Mouse (Mus musculus) liver, postnatal 0 days (tissue): ENCODE data around the gene Hc. TPM values are rescaled to one million over a fixed set of nuclear protein-coding genes. Genes with fewer than 3 reads are reported as not detected.

Experiments
- ATAC-seq: fragments of 200-750 bp; cut with Nextera tagmentation; 2 replicates; pipeline ENCODE4 v1.8.0; 2017; ENCODE audit warnings: mild to moderate bottlenecking, moderate library complexity
- DNase-seq: peaks from one replicate; pipeline ENCODE4 v3.0.0-alpha.2; 2016
- H3K27ac ChIP-seq: fragments of 300-500 bp; sonication (generic); 2 replicates; pipeline ENCODE4 v1.5.1; 2014; ENCODE audit warnings: antibody characterized with exemption, moderate library complexity, mild to moderate bottlenecking, low read depth
- H3K27me3 ChIP-seq: fragments of 300-500 bp; sonication (generic); 2 replicates; pipeline ENCODE4 v1.6.1; 2014; ENCODE audit warnings: low read length, control low read depth, mixed read lengths; ENCODE audit not compliant: insufficient read depth
- H3K36me3 ChIP-seq: fragments of 300-500 bp; sonication (generic); replicated peaks from 2 replicates; pipeline ENCODE4 v1.6.1; 2014; ENCODE audit warnings: mild to moderate bottlenecking, control low read depth, low read length, moderate library complexity, mixed read lengths; ENCODE audit not compliant: insufficient read depth
- H3K4me1 ChIP-seq: fragments of 300-500 bp; sonication (generic); 2 replicates; pipeline ENCODE4 v1.6.1; 2014; ENCODE audit warnings: antibody characterized with exemption, mild to moderate bottlenecking, control low read depth; ENCODE audit not compliant: insufficient read depth
- H3K4me2 ChIP-seq: fragments of 300-500 bp; sonication (generic); 2 replicates; pipeline ENCODE4 v1.6.1; 2014; ENCODE audit warnings: low read depth, mild to moderate bottlenecking, low read length, moderate library complexity, mixed read lengths
- H3K4me3 ChIP-seq: fragments of 300-500 bp; sonication (generic); 2 replicates; pipeline ENCODE4 v1.5.1; 2014; ENCODE audit warnings: low read depth, low read length
- H3K9ac ChIP-seq: fragments of 300-500 bp; sonication (generic); replicated peaks from 2 replicates; pipeline ENCODE4 v1.6.1; 2014; ENCODE audit warnings: mild to moderate bottlenecking, moderate library complexity
- H3K9me3 ChIP-seq: fragments of 300-500 bp; sonication (generic); 2 replicates; pipeline ENCODE4 v1.6.1; 2016; ENCODE audit warnings: mild to moderate bottlenecking, control low read depth, low read length, mixed read lengths
- CTCF ChIP-seq: sonication (generic); IDR thresholded peaks from 2 replicates; pipeline ENCODE4 v1.5.1; 2016; ENCODE audit warnings: antibody characterized with exemption, low read depth
- EP300 ChIP-seq: IDR thresholded peaks from 2 replicates; pipeline ENCODE4 v1.6.1; 2016; ENCODE audit warnings: antibody characterized with exemption, low read depth, mild to moderate bottlenecking
- WGBS: fragments of 180-500 bp; shearing (Covaris S2); extraction: QIAGEN DNeasy Blood & Tissue Kit; methylation state at CpG from one replicate; pipeline ENCODE4 v1.1.7; 2014; ENCODE audit not compliant: insufficient replicate concordance; 5-methylcytosine and 5-hydroxymethylcytosine counted together
- polyA plus RNA-seq: library from polyadenylated mRNA; unstranded; fragments of >200 nt; fragmentation: Nextera tagmentation; extraction: Ambion mirVana; gene quantifications from 2 replicates; pipeline ENCODE4 v1.2.1, GENCODE M21; 2015

Hc gene
- polyA plus RNA-seq, 1 experiment from 2014 or later: 81.0 TPM

DNA sequence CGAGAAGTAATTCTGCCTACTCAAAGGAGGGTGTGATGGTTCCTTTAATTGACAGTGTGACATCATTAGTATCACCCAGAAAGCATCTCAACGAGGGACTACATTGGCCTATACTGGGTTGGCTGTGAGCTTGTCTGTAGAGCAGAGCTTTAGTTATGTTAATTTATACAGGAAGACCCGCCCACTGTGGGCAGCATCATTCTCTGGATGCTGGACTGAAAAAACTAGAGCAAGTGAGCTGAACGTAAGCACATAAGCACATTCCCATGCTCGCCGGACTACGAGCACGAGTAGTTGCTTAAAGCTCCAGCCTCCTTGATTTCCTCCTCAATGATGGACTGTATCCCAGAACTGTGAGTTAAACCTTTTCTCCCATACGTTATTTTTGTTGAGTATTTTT, 62.3 kb downstream of the Hc start:
- Histone ChIP-seq H3K9me3 (no peaks in the 10 kb centered on the region), H3K36me3 (0 out of 2 replicates have a peak, but pooled peaks cover 6% of the 10 kb centered on the region), H3K27me3 (no peaks in the 10 kb centered on the region), H3K4me1 (no peaks in the 10 kb centered on the region), H3K4me2 (no peak overlapping the region), H3K27ac (no peak overlapping the region), H3K9ac (no peak overlapping the region), H3K4me3 (no peak overlapping the region)
- TF ChIP-seq CTCF (no peak), EP300 (no peak)
- no peak for DNase-seq
- WGBS: 76% methylated on average over 9 of the region's 9 CpGs
- no peak for ATAC-seq

DNA sequence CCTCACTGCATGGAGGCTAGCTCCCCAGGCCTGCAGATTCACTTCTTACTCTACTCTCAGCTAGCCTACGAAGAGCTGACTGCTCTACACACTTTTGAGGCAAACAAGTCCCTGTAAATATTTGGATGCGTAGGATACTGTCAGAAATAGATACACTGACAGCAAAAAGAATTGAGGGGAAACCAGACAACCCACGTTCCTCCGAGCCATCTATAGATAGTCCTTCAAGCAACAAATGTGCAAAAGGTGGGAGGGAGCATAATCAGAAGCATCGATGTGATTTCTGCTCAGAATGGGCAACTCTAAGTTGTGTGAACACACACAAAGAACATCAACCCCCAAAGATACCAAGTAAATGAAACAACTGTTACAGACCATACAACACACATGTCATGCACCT, 64.7 kb downstream of the Hc start:
- Histone ChIP-seq H3K4me2 (no peak overlapping the region), H3K4me3 (no peak overlapping the region), H3K4me1 (no peaks in the 10 kb centered on the region), H3K36me3 (0 out of 2 replicates have a peak, but pooled peaks cover 6% of the 10 kb centered on the region), H3K9ac (no peak overlapping the region), H3K27ac (no peak overlapping the region), H3K9me3 (no peaks in the 10 kb centered on the region), H3K27me3 (no peaks in the 10 kb centered on the region)
- DNase-seq (no peak), ATAC-seq (no peak)
- WGBS: 72% methylated on average over 5 of the region's 5 CpGs
- TF ChIP-seq EP300 (no peak), CTCF (no peak)

DNA sequence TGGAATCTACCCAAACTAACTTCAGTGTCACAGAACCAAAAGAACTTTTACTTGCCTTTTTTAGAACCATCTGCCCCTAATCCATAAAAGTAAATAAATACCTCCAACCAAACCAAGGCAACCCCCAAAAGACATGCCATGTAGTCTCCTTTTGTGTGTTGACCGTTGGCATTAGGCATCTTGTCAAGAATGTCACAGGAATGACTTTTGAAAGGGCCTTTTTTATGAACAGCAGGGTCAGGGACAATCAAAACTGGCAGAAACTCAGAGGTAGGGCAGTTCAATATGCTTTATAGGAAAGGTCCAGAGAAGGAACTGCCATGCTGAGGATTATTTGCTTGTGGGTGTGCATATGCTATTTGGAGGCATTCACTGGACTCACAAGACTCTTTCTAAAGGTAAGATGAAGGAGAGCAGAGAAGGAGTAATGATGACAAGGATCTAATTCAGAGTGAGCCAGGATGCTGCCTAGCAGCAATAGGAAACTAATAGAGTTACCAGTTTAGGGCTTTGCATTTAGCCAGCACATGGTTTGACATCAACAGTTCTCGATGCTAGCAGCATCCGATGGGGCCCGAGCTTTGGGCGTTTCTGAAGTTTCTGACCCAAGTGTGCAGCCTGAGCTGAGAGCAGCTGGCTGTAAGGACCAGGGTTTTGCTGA, 67.4 kb downstream of the Hc start:
- H3K27ac ChIP-seq: no peak overlapping the region
- H3K9ac ChIP-seq: no peak overlapping the region
- H3K36me3 ChIP-seq: peaks cover 5% of the 10 kb centered on the region; the same call in 1 of the 2 replicates
- no peak overlapping the region for H3K4me2 ChIP-seq
- 73% methylated on average over 5 of the region's 5 CpGs for WGBS
- DNase-seq: no peak
- no peaks in the 10 kb centered on the region for H3K27me3 ChIP-seq
- H3K9me3 ChIP-seq: no peaks in the 10 kb centered on the region
- H3K4me3 ChIP-seq: no peak overlapping the region
- TF ChIP-seq EP300 (no peak), CTCF (no peak)
- ATAC-seq: no peak
- no peaks in the 10 kb centered on the region for H3K4me1 ChIP-seq

DNA sequence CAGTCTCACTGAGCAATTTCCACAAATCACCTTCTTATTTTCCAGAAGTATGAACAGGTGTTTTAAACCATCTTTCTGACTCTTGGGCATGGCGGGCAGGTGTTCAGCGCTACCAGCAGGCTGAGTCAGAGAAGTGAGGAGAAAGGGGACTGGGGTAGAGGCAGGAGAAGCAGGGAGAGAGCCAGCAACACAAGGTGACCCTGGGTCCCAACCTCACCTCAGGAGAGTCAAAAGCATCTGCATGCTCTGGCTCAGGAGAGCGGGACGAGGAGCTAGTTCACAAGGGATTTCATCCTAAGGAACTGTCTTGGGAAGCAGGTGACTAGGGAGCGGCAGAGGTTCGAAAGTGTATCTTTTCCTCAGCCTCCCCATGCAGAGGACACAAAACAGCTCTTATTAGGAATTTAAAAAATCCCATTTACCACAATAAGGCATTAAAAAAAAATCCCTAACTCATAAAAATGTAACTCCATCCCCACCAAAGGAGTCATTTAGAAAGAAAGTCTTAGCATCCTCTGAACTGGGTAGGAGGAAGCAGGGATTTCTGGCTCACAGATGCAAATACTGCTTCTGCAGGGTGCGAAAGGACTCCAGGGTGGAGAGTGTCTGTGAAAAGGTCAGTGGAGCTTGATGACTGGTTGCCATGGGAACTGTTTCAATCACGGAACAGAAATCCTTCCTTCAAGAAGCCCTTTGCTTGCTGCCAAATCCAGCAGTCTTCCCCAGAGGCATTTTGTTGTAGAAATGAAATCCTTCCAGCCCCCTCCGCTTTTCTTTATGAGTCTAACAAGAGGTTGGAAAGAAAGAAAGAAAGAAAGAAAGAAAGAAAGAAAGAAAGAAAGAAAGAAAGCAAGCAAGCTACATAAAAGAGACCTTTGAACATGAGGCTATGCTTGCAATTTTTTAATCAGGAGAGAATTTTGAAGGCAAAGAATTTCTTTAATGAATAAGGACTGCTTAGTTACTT, 68.2 kb downstream of the Hc start:
- peaks cover 8% of the 10 kb centered on the region; the same call in 1 of the 2 replicates for H3K36me3 ChIP-seq
- DNase-seq: no peak
- 43% methylated on average over 9 of the region's 9 CpGs for WGBS

DNA sequence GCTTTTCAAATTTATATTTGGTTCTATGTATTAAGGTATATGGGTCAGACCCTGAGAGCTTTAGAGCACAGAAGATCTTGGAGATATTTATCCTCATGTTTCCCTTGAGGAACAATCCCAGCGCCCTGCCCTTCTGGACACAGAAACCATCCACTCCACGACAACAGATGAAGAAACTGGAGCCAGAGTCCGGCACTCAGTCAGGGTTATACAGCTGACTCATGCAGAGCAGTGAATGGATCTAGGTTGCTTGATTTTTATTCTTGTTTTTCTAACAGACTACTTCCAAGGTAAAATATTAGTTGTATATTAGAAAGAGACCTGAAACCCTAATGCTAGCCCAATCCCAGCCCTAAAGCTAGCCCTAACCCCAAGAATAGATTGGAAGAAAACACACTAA, 69.3 kb downstream of the Hc start:
- no peaks in the 10 kb centered on the region for H3K9me3 ChIP-seq
- DNase-seq (no peak), ATAC-seq (no peak)
- H3K36me3 ChIP-seq: peaks cover 6% of the 10 kb centered on the region; the same call in 1 of the 2 replicates
- no peak overlapping the region for H3K4me3 ChIP-seq
- no peak overlapping the region for H3K9ac ChIP-seq
- TF ChIP-seq CTCF: no peak
- no peak for TF ChIP-seq EP300
- H3K4me2 ChIP-seq: no peak overlapping the region
- 68% methylated on average over 3 of the region's 3 CpGs for WGBS
- H3K4me1 ChIP-seq: no peaks in the 10 kb centered on the region
- no peaks in the 10 kb centered on the region for H3K27me3 ChIP-seq
- H3K27ac ChIP-seq: no peak overlapping the region

More for the DNA sequence above, 68.2 kb downstream of the Hc start:
- no peaks in the 10 kb centered on the region for H3K4me1 ChIP-seq
- no peak overlapping the region for H3K9ac ChIP-seq
- TF ChIP-seq CTCF (no peak), EP300 (no peak)
- no peak overlapping the region for H3K4me3 ChIP-seq
- no peak overlapping the region for H3K27ac ChIP-seq
- no peaks in the 10 kb centered on the region for H3K9me3 ChIP-seq
- H3K4me2 ChIP-seq: no peak overlapping the region
- no peaks in the 10 kb centered on the region for H3K27me3 ChIP-seq
- no peak for ATAC-seq

DNA sequence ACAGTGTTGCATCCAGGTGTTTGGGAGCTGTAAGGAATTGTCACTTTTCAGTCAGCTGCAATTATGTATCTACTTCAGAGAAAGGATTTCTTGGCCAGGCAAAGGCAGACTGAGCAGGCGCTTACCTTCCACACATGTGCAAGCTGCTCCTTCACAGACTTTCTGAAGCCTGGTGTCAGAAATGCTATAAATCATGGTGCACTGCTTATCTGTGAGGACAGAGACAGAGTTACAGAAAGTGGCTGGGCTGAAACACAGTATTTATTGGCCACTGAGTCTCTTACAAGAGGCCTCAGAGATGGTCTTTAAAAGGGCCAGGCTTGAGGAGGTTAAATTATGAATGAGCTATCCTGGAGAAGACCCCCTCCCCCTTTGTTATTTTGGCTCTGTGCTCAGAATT, 71.5 kb downstream of the Hc start:
- Histone ChIP-seq H3K4me3 (no peak overlapping the region), H3K9me3 (no peaks in the 10 kb centered on the region), H3K27ac (no peak overlapping the region), H3K36me3 (peaks cover 6% of the 10 kb centered on the region; the same call in 1 of the 2 replicates), H3K27me3 (no peaks in the 10 kb centered on the region), H3K4me1 (no peaks in the 10 kb centered on the region), H3K9ac (no peak overlapping the region), H3K4me2 (no peak overlapping the region)
- 62% methylated on average over 1 of the region's 1 CpGs for WGBS
- DNase-seq (no peak), ATAC-seq (no peak)
- TF ChIP-seq EP300 (no peak), CTCF (no peak)
